Mouse (Mus musculus) spleen, adult 2 months (tissue): Measurements from ENCODE around the gene Cyp4f17. TPM values are rescaled to one million over a fixed set of nuclear protein-coding genes. Genes with fewer than 3 reads are reported as not detected.
A peak's percentile ranks its signal among the peaks of the same experiment; 100 is the strongest.
"Not testable (repeated sequence)": the region's sequence is repeated elsewhere in the genome, so short reads cannot be mapped to it uniquely, and the experiment has no call there.

ENCODE experiments used
- DNase-seq, 2 experiments: peaks; one replicate each; pipeline versions ENCODE4 v3.0.0 to v3.0.0-alpha.2; 2012 to 2021; ENCODE audit warnings: low spot score in 2 of 2, low read depth in 1 of 2
- H3K27ac ChIP-seq: fragments of 200-500 bp; 2 replicates; pipeline ENCODE4 v1.5.1; 2012; ENCODE audit warnings: low read length, inconsistent platforms; ENCODE audit not compliant: insufficient read depth
- H3K27me3 ChIP-seq: fragments of 200-500 bp; 2 replicates; pipeline ENCODE4 v1.6.1; 2012; ENCODE audit warnings: mild to moderate bottlenecking, moderate library complexity, low read length, inconsistent platforms; ENCODE audit not compliant: control insufficient read depth, insufficient read depth
- H3K36me3 ChIP-seq: fragments of 200-500 bp; 2 replicates; pipeline ENCODE4 v1.6.1; 2012; ENCODE audit warnings: mild to moderate bottlenecking, low read length, inconsistent platforms; ENCODE audit not compliant: control insufficient read depth, insufficient read depth
- H3K4me1 ChIP-seq: fragments of 200-500 bp; 2 replicates; pipeline ENCODE4 v1.6.1; 2011; ENCODE audit warnings: inconsistent platforms; ENCODE audit not compliant: control insufficient read depth, insufficient read depth, insufficient read length
- H3K4me3 ChIP-seq: fragments of 200-500 bp; 2 replicates; pipeline ENCODE4 v1.5.1; 2011; ENCODE audit warnings: mild to moderate bottlenecking, inconsistent platforms; ENCODE audit not compliant: insufficient read depth, insufficient read length; ENCODE audit errors: extremely low read depth
- CTCF ChIP-seq: fragments of 200-500 bp; IDR thresholded peaks from 2 replicates; pipeline ENCODE4 v1.5.1; 2011; ENCODE audit warnings: mild to moderate bottlenecking, inconsistent platforms; ENCODE audit not compliant: insufficient read depth, insufficient read length, insufficient replicate concordance; ENCODE audit errors: extremely low read depth
- POLR2A ChIP-seq: fragments of 200-500 bp; IDR thresholded peaks from 2 replicates; pipeline ENCODE4 v1.6.1; 2011; ENCODE audit warnings: low read depth, low read length, inconsistent platforms
- WGBS: fragments of 180-500 bp; shearing (Covaris S2); methylation state at CpG from one replicate; pipeline ENCODE4 v1.1.7; 2018; 5-methylcytosine and 5-hydroxymethylcytosine counted together
- polyA plus RNA-seq: library from polyadenylated mRNA; depleted of rRNA; stranded (reverse); fragments of >200 nt; gene quantifications from 2 replicates; pipeline ENCODE4 v1.2.3, GENCODE M21; 2012

Cyp4f17 gene
- polyA plus RNA-seq, 1 experiment: 1.9 TPM

GRCm38 (mm10) chr17:32503111-32503510 is 2.7 kb upstream of the Cyp4f17 start:
- 83% methylated on average over 2 of the region's 2 CpGs for WGBS
- no peak for DNase-seq
- Histone ChIP-seq H3K36me3 (no peaks in the 10 kb centered on the region), H3K4me3 (no peak overlapping the region), H3K4me1 (peaks cover 4% of the 10 kb centered on the region; the same call in 1 of the 2 replicates), H3K27me3 (no peaks in the 10 kb centered on the region), H3K27ac (no peak overlapping the region)
- no peak for TF ChIP-seq CTCF
- TF ChIP-seq POLR2A: no peak

GRCm38 (mm10) chr17:32506729-32507245 is 937 bp downstream of the Cyp4f17 start:
- no peak for DNase-seq
- WGBS: 68% methylated on average over 9 of the region's 9 CpGs
- no peak for TF ChIP-seq POLR2A
- TF ChIP-seq CTCF: no peak

GRCm38 (mm10) chr17:32516126-32516525 is 10.3 kb downstream of the Cyp4f17 start:
- TF ChIP-seq CTCF: no peak
- no peak for TF ChIP-seq POLR2A
- Histone ChIP-seq H3K4me3 (no peak overlapping the region), H3K4me1 (no peaks in the 10 kb centered on the region), H3K27me3 (no peaks in the 10 kb centered on the region), H3K36me3 (peaks cover 8% of the 10 kb centered on the region), H3K27ac (no peak overlapping the region)
- 89% methylated on average over 5 of the region's 5 CpGs for WGBS
- DNase-seq: no peak

More at GRCm38 (mm10) chr17:32506729-32507245, 937 bp downstream of the Cyp4f17 start:
- no peaks in the 10 kb centered on the region for H3K36me3 ChIP-seq
- peak overlapping the region; percentile 44; the same call in 1 of the 2 replicates for H3K4me3 ChIP-seq
- H3K27ac ChIP-seq: no peak overlapping the region
- peaks cover 4% of the 10 kb centered on the region; the same call in 1 of the 2 replicates for H3K4me1 ChIP-seq
- H3K27me3 ChIP-seq: no peaks in the 10 kb centered on the region

- TF ChIP-seq CTCF (no peak), POLR2A (no peak)
- 92% methylated on average over 5 of the region's 5 CpGs for WGBS
- no peak overlapping the region for H3K27ac ChIP-seq
- H3K27me3 ChIP-seq: no peaks in the 10 kb centered on the region
- H3K4me1 ChIP-seq: peaks cover 14% of the 10 kb centered on the region; the same call in 1 of the 2 replicates
- no peak for DNase-seq
- H3K4me3 ChIP-seq: no peak overlapping the region
- H3K36me3 ChIP-seq: peaks cover 5% of the 10 kb centered on the region
Measured at GRCm38 (mm10) chr17:32521981-32522380, 16.1 kb downstream of the Cyp4f17 start.

GRCm38 (mm10) chr17:32522386-32522785 is 16.5 kb downstream of the Cyp4f17 start:
- Histone ChIP-seq H3K27me3 (no peaks in the 10 kb centered on the region), H3K27ac (no peak overlapping the region), H3K4me3 (no peak overlapping the region), H3K36me3 (peaks cover 5% of the 10 kb centered on the region), H3K4me1 (peaks cover 14% of the 10 kb centered on the region; the same call in 1 of the 2 replicates)
- no peak for DNase-seq
- WGBS: 64% methylated on average over 4 of the region's 4 CpGs
- TF ChIP-seq POLR2A: no peak
- TF ChIP-seq CTCF: no peak

- Histone ChIP-seq H3K27ac (no peak overlapping the region), H3K36me3 (peaks cover 4% of the 10 kb centered on the region), H3K4me1 (peaks cover 14% of the 10 kb centered on the region; the same call in 1 of the 2 replicates), H3K27me3 (no peaks in the 10 kb centered on the region), H3K4me3 (no peak overlapping the region)
- no peak for DNase-seq
- TF ChIP-seq CTCF (no peak), POLR2A (no peak)
- 68% methylated on average over 5 of the region's 5 CpGs for WGBS
Measured at GRCm38 (mm10) chr17:32522816-32523215, 17.0 kb downstream of the Cyp4f17 start.

GRCm38 (mm10) chr17:32523895-32524294 is 18.0 kb downstream of the Cyp4f17 start:
- peak; percentile 20 to 43 for DNase-seq
- H3K4me1 ChIP-seq: peaks cover 18% of the 10 kb centered on the region
- H3K4me3 ChIP-seq: peak overlapping the region; percentile 62
- WGBS: 28% methylated on average over 11 of the region's 11 CpGs
- peak overlapping the region; percentile 47 for H3K27ac ChIP-seq
- TF ChIP-seq POLR2A: peak; percentile 45
- TF ChIP-seq CTCF: no peak
- H3K36me3 ChIP-seq: peaks cover 3% of the 10 kb centered on the region
- no peaks in the 10 kb centered on the region for H3K27me3 ChIP-seq

GRCm38 (mm10) chr17:32526341-32526740 is 20.5 kb downstream of the Cyp4f17 start:
- H3K36me3 ChIP-seq, H3K27ac ChIP-seq, H3K4me3 ChIP-seq, DNase-seq, H3K27me3 ChIP-seq: not testable (repeated sequence)
- 100% methylated on average over 1 of the region's 1 CpGs for WGBS
- peaks cover 18% of the 10 kb centered on the region for H3K4me1 ChIP-seq
